Mouse (Mus musculus) limb, embryonic 10.5 days (tissue): ENCODE data around the gene Surf6. TPM values are rescaled to one million over a fixed set of nuclear protein-coding genes. Genes with fewer than 3 reads are reported as not detected.

Source experiments
- DNase-seq: peaks from one replicate; pipeline ENCODE4 v3.0.0-alpha.2; 2017; ENCODE audit warnings: low spot score
- H3K27ac ChIP-seq: fragments of 300-500 bp; sonication (generic); 2 replicates; pipeline ENCODE4 v1.5.1; 2016; ENCODE audit warnings: mild to moderate bottlenecking
- H3K27me3 ChIP-seq: fragments of 300-500 bp; sonication (generic); 2 replicates; pipeline ENCODE4 v1.6.1; 2016; ENCODE audit warnings: low read depth, mild to moderate bottlenecking; ENCODE audit not compliant: poor library complexity, severe bottlenecking
- H3K36me3 ChIP-seq: fragments of 300-500 bp; sonication (generic); 2 replicates; pipeline ENCODE4 v1.6.1; 2016; ENCODE audit warnings: mild to moderate bottlenecking, moderate library complexity
- H3K4me1 ChIP-seq: fragments of 300-500 bp; sonication (generic); 2 replicates; pipeline ENCODE4 v1.6.1; 2016
- H3K4me3 ChIP-seq: fragments of 300-500 bp; sonication (generic); 2 replicates; pipeline ENCODE4 v1.5.1; 2016; ENCODE audit warnings: mild to moderate bottlenecking, moderate library complexity
- H3K9me3 ChIP-seq: fragments of 300-500 bp; sonication (generic); replicated peaks from 2 replicates; pipeline ENCODE4 v1.6.1; 2016; ENCODE audit warnings: mild to moderate bottlenecking
- WGBS: fragments of 180-500 bp; shearing (Covaris S2); methylation state at CpG from one replicate; pipeline ENCODE4 v1.1.7; 2016; 5-methylcytosine and 5-hydroxymethylcytosine counted together
- polyA plus RNA-seq: library from polyadenylated mRNA; unstranded; fragments of >200 nt; fragmentation: Nextera tagmentation; extraction: Ambion mirVana; gene quantifications from 2 replicates; pipeline ENCODE4 v1.2.1, GENCODE M21; 2016

Gene Surf6
- polyA plus RNA-seq, 1 experiment from 2014 or later: 43.0 TPM

- H3K9me3 ChIP-seq: no peaks in the 10 kb centered on the region
- 0 out of 2 replicates have a peak, but pooled peaks cover 9% of the 10 kb centered on the region for H3K27me3 ChIP-seq
- peak; percentile 11 for DNase-seq
- no peaks in the 10 kb centered on the region for H3K36me3 ChIP-seq
- H3K27ac ChIP-seq: no peak overlapping the region
- H3K4me3 ChIP-seq: no peak overlapping the region
- 66% methylated on average over 6 of the region's 6 CpGs for WGBS
- H3K4me1 ChIP-seq: no peaks in the 10 kb centered on the region
Measured at GRCm38 (mm10) chr2:26870666-26871065, 32.0 kb downstream of the Surf6 start.

DNA sequence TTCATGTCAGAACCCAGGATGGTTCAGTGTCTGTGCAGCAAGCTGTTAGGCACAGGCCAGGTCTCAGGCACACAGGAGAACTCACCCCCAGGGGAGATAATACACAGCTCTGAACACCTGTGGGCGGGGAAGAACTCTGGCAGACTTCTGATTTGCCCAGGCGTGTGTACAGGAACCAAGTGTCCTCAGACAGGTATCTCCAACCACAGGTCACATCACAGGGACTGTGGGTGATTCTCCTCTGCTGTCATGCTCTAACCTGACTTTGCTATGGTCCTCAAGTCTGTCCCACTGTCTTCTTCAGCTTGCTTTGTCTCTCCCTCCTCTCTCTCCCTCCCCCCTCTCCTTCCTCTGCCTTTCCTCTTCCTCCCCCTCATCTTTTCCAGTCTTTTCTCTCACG is 37.8 kb downstream of the Surf6 start, which contains the start of gene Abo:
Gene Abo (minus strand): TSS at position 101 of the 400 bp plus-strand sequence.
- Histone ChIP-seq H3K27ac (no peak within 1 kb of the TSS), H3K4me1 (no peaks in the 10 kb centered on the region), H3K4me3 (no peak within 1 kb of the TSS), H3K27me3 (no peaks in the 10 kb centered on the region), H3K36me3 (no peaks in the 10 kb centered on the region), H3K9me3 (no peaks in the 10 kb centered on the region)
- no peak for DNase-seq
- 71% methylated on average over 3 of the region's 3 CpGs for WGBS

- Histone ChIP-seq H3K27ac (no peak overlapping the region), H3K36me3 (no peaks in the 10 kb centered on the region), H3K27me3 (no peaks in the 10 kb centered on the region), H3K4me1 (no peaks in the 10 kb centered on the region), H3K9me3 (no peaks in the 10 kb centered on the region), H3K4me3 (no peak overlapping the region)
- no peak for DNase-seq
- 83% methylated on average over 3 of the region's 3 CpGs for WGBS
Measured at GRCm38 (mm10) chr2:26862856-26863255, 39.8 kb downstream of the Surf6 start.

DNA sequence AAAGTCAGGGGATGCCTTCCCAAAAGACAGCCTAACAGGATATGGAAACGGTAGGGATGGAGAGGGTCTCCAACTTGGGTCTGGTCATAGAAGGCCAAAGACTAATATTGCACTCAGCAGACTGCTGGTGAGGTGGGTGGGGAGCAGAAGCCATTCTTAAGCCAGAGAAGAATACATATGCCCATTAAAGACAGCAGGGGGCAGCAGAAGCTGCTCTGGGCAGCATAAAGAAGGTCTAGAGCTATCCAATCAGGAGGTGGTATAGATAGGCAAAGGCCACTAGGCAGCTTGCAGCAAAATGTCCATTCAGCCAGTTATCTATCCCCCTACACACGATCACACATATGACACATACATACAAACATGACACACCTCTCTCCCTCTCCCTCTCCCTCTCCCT is 55.0 kb downstream of the Surf6 start:
- Histone ChIP-seq H3K4me3 (no peak overlapping the region), H3K4me1 (no peaks in the 10 kb centered on the region), H3K27ac (no peak overlapping the region), H3K9me3 (no peaks in the 10 kb centered on the region), H3K36me3 (no peaks in the 10 kb centered on the region), H3K27me3 (no peaks in the 10 kb centered on the region)
- 60% methylated on average over 2 of the region's 2 CpGs for WGBS
- DNase-seq: no peak

Other genes starting within 250 kb of the Surf6 start
- not detected in 2 replicates for gene Lcn4, start 231.6 kb downstream of the Surf6 start, polyA plus RNA-seq
- gene Abo, start 37.9 kb downstream of the Surf6 start, polyA plus RNA-seq: not detected in 2 replicates
- 79.3 and 82.8 TPM in 2 replicates for gene Med22, start 7.8 kb upstream of the Surf6 start, polyA plus RNA-seq
- gene Rpl7a, start 7.9 kb upstream of the Surf6 start, polyA plus RNA-seq: 702 and 807 TPM in 2 replicates
- 50.6 and 60.5 TPM in 2 replicates for gene Surf2, start 13.5 kb upstream of the Surf6 start, polyA plus RNA-seq
- 44.0 and 50.3 TPM in 2 replicates for gene Surf1, start 13.7 kb upstream of the Surf6 start, polyA plus RNA-seq
- gene Surf4, start 31.0 kb upstream of the Surf6 start, polyA plus RNA-seq: 171 and 192 TPM in 2 replicates
- 0.06 TPM in 1 of 2 replicates, not detected in the other for gene Stkld1, start 31.2 kb upstream of the Surf6 start, polyA plus RNA-seq
- 59.4 and 61.0 TPM in 2 replicates for gene Rexo4, start 61.5 kb upstream of the Surf6 start, polyA plus RNA-seq
- gene Adamts13, start 70.5 kb upstream of the Surf6 start, polyA plus RNA-seq: 0.04 TPM in 1 of 2 replicates, not detected in the other
- 86.4 and 109 TPM in 2 replicates for gene Cacfd1, start 107.0 kb upstream of the Surf6 start, polyA plus RNA-seq
- gene Slc2a6, start 125.1 kb upstream of the Surf6 start, polyA plus RNA-seq: 0.49 and 0.91 TPM in 2 replicates
- gene Mymk, start 169.3 kb upstream of the Surf6 start, polyA plus RNA-seq: 0.16 and 1.5 TPM in 2 replicates
- 3.5 and 9.1 TPM in 2 replicates for gene Adamtsl2, start 176.5 kb upstream of the Surf6 start, polyA plus RNA-seq
- gene Fam163b, start 239.6 kb upstream of the Surf6 start, polyA plus RNA-seq: 0.48 and 0.79 TPM in 2 replicates